Mouse (Mus musculus): ENCODE measurements around the gene Ano6.

DNA sequence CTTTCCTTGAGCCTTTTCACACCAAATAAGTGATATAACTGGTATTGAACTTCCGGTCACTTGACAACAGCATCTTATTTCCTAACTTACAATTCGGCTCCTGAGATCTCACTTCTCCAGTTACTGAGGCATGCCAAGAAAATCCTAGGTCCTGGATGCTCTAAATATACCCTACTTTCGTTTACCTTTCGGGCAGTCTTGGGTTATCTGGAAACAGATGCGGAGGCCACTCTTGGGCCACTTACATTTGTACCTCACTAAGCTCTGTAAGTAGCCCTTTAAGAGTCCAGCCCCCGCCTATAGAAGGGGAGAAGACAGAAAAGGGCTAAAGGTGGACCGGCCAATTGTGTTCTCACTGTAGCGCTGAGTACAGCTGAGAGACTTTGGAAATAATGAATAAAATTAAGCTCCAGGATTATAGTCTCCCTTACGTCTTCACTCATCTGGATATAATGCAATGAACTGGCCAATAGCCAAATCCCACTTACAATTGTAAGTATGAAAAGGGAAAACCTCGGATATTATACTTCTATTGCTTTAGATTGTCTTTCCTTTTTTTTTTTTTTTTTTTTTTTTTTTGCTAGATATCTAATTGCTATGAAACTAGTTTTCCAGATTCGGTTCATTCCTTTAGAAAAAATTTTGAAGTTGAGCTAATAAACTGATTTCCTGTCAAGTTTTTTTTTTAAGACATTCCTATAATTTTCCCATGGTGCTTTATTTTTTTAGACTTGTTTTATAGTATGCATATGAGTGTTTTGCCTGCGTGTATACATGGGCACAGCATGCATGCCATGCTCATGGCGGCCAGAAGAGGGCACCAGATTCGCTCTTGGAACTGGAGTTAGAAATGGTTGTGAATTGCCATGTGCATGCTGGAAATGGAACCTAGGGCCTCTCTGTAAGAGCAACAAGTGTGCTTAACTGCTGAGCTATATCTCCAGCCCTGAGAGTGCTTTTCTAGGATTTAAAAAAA, 17.5 kb upstream of the Ano6 start:
- TF ChIP-seq CTCF (IDR thresholded peaks at IDR 0.05; ENCODE audit: control insufficient read depth, insufficient read depth, insufficient replicate concordance, low read depth, low read length) (peak; percentile 88; the same call in 1 of the 2 replicates), POLR2A (IDR thresholded peaks at IDR 0.05; ENCODE audit: control insufficient read depth, low read depth, low read length) (no peak)

All from testis, adult 2 months (tissue).